Mouse (Mus musculus) ES-E14 (cell line): ENCODE data around the gene Gabrb2.

Experiments used
- CHD2 ChIP-seq: IDR thresholded peaks from 2 replicates; pipeline ENCODE4 v1.6.1; 2014; ENCODE audit warnings: mild to moderate bottlenecking, low read depth, low read length, inconsistent platforms
- HCFC1 ChIP-seq: IDR thresholded peaks from 2 replicates; pipeline ENCODE4 v1.6.1; 2012; ENCODE audit warnings: low read length, inconsistent platforms, borderline replicate concordance; ENCODE audit not compliant: insufficient read depth
- MAFK ChIP-seq: IDR thresholded peaks from 2 replicates; pipeline ENCODE4 v1.6.1; 2014; ENCODE audit warnings: mild to moderate bottlenecking, low read depth, low read length, inconsistent platforms; ENCODE audit not compliant: insufficient read depth
- ZC3H11A ChIP-seq: IDR thresholded peaks from 2 replicates; pipeline ENCODE4 v1.6.1; 2012; ENCODE audit warnings: low read depth, mild to moderate bottlenecking, inconsistent platforms, low read length, borderline replicate concordance
- ZNF384 ChIP-seq: IDR thresholded peaks from 2 replicates; pipeline ENCODE4 v1.6.1; 2012; ENCODE audit warnings: low read depth, low read length, inconsistent platforms

- no peak for TF ChIP-seq ZC3H11A
- no peak for TF ChIP-seq ZNF384
- TF ChIP-seq MAFK: no peak
- TF ChIP-seq HCFC1: no peak
- no peak for TF ChIP-seq CHD2
Observed at GRCm38 (mm10) chr11:42468381-42468780, 48.8 kb downstream of the Gabrb2 start.
